In the genomic region with DNA sequence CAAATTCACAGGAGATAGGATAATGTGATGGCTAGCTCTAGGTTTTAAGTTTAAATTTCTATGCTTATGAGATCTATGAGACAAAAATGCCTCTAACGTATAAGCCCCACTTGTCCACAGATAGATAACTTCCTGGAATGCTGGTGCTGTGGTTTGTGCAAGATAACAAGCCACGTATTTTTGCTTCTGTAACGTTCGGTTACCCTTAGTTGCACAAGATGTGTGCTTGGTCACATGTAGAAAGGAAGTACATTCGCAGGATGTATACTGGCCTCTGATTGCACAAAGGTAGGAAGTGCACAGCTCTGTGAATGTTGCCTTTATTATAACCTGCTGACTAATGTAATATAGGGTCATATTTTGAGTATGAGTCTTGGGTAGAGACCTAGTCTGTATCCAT, we compare ENCODE assay signal across 15 mouse cellular contexts.
DNase-seq lines count a peak whose midpoint lies in the region; ATAC-seq lines count a peak whose summit lies in the region.
"Had no signal": no experiment of that assay in that cellular context is flagged by ENCODE, and none has a peak within 500 bp of the region (broad histone marks: within the 10 kb centered on the region; RNA-seq: fewer than 3 reads in every experiment).

No protein-coding gene starts in this region.

- peak overlapping the region; percentile 12 for H3K4me3 ChIP-seq in megakaryocyte, embryonic 14.5 days (replicated peaks)
- H3K4me3 ChIP-seq in forebrain, embryonic 14.5 days (ENCODE audit: low read depth, low read length) = no peak overlapping the region
- H3K4me3 ChIP-seq: embryonic facial prominence, embryonic 15.5 days; hindbrain, embryonic 12.5 days; limb, embryonic 10.5 days; midbrain, embryonic 13.5 days; neural tube, embryonic 12.5 days had no signal

- WGBS in forebrain, embryonic 14.5 days = 94% methylated on average over 5 of the region's 5 CpGs

- H3K27ac ChIP-seq in forebrain, embryonic 14.5 days (ENCODE audit: low read depth, low read length) = no peak overlapping the region
- H3K27ac ChIP-seq: embryonic facial prominence, embryonic 15.5 days; hindbrain, embryonic 12.5 days; limb, embryonic 10.5 days; midbrain, embryonic 13.5 days; neural tube, embryonic 12.5 days had no signal

- no peaks in the 10 kb centered on the region for H3K9me3 ChIP-seq in megakaryocyte, embryonic 14.5 days
- H3K9me3 ChIP-seq in forebrain, embryonic 14.5 days (replicated peaks; ENCODE audit: control insufficient read depth, low read length) = no peaks in the 10 kb centered on the region
- H3K9me3 ChIP-seq: embryonic facial prominence, embryonic 15.5 days; hindbrain, embryonic 12.5 days; limb, embryonic 10.5 days; midbrain, embryonic 13.5 days; neural tube, embryonic 12.5 days had no signal

- H3K4me2 ChIP-seq in forebrain, embryonic 14.5 days (ENCODE audit: low read length) = no peak overlapping the region
- H3K4me2 ChIP-seq: embryonic facial prominence, embryonic 15.5 days; hindbrain, embryonic 12.5 days; midbrain, embryonic 13.5 days; neural tube, embryonic 12.5 days had no signal

- peak; percentile 26 to 30 for DNase-seq in spleen, postnatal 36 days (ENCODE audit: low spot score in 2 of 2)
- DNase-seq in spleen, adult 18-20 months = no peak
- no peak for DNase-seq in forebrain, embryonic 14.5 days (ENCODE audit: low spot score)
- no peak for DNase-seq in kidney, adult 9 months
- DNase-seq in ovary, postnatal 14 days (ENCODE audit: low spot score) = no peak
- DNase-seq: adrenal gland, postnatal 25 days; kidney, adult 8-10 months; retina, postnatal 1 day had no signal

- H3K36me3 ChIP-seq in megakaryocyte, embryonic 14.5 days (replicated peaks; ENCODE audit: low read length) = no peaks in the 10 kb centered on the region
- H3K36me3 ChIP-seq in forebrain, embryonic 14.5 days (ENCODE audit: control insufficient read depth, insufficient read depth, low read length) = no peaks in the 10 kb centered on the region
- H3K36me3 ChIP-seq: embryonic facial prominence, embryonic 15.5 days; hindbrain, embryonic 12.5 days; limb, embryonic 10.5 days; midbrain, embryonic 13.5 days; neural tube, embryonic 12.5 days had no signal

- ATAC-seq in granulocyte monocyte progenitor cell, adult 5-6 weeks (replicated peaks; ENCODE audit: poor library complexity, severe bottlenecking) = peak; percentile 95
- ATAC-seq in forebrain, embryonic 14.5 days = no peak
- ATAC-seq: midbrain, embryonic 13.5 days had no signal

- no peak overlapping the region for H3K9ac ChIP-seq in forebrain, embryonic 14.5 days (ENCODE audit: low read length)
- H3K9ac ChIP-seq: embryonic facial prominence, embryonic 15.5 days; hindbrain, embryonic 12.5 days; midbrain, embryonic 13.5 days; neural tube, embryonic 12.5 days had no signal

- peaks cover 25% of the 10 kb centered on the region for H3K4me1 ChIP-seq in megakaryocyte, embryonic 14.5 days
- no peaks in the 10 kb centered on the region for H3K4me1 ChIP-seq in forebrain, embryonic 14.5 days (ENCODE audit: control insufficient read depth, insufficient read depth, low read length)
- H3K4me1 ChIP-seq: hindbrain, embryonic 12.5 days; limb, embryonic 10.5 days; neural tube, embryonic 12.5 days had no signal

- no peaks in the 10 kb centered on the region for H3K27me3 ChIP-seq in megakaryocyte, embryonic 14.5 days (replicated peaks)
- no peaks in the 10 kb centered on the region for H3K27me3 ChIP-seq in forebrain, embryonic 14.5 days (replicated peaks; ENCODE audit: control insufficient read depth, insufficient read depth, low read length)
- H3K27me3 ChIP-seq: embryonic facial prominence, embryonic 15.5 days; hindbrain, embryonic 12.5 days; midbrain, embryonic 13.5 days; neural tube, embryonic 12.5 days had no signal

Comparison
In these comparisons a context has a peak if more than half of its experiments do, and no peak if none do; other contexts are left out.
1. DNase-seq: peak in spleen, postnatal 36 days (2 of 2); none in spleen, adult 18-20 months (0 of 2), forebrain, embryonic 14.5 days (single experiment), kidney, adult 9 months (single experiment) and ovary, postnatal 14 days (single experiment).